Mouse (Mus musculus) cerebellum, adult 2 months (tissue): ENCODE results near the gene Pxt1.

Experiments used
- CTCF ChIP-seq: fragments of 200-500 bp; IDR thresholded peaks from 2 replicates; pipeline ENCODE4 v1.5.1; 2011; ENCODE audit warnings: low read depth, mild to moderate bottlenecking, control low read depth, low read length, moderate library complexity, borderline replicate concordance; ENCODE audit not compliant: insufficient read depth
- POLR2A ChIP-seq: fragments of 200-500 bp; IDR thresholded peaks from 2 replicates; pipeline ENCODE4 v1.6.1; 2011; ENCODE audit warnings: low read length, control low read depth, borderline replicate concordance; ENCODE audit not compliant: insufficient read depth

DNA sequence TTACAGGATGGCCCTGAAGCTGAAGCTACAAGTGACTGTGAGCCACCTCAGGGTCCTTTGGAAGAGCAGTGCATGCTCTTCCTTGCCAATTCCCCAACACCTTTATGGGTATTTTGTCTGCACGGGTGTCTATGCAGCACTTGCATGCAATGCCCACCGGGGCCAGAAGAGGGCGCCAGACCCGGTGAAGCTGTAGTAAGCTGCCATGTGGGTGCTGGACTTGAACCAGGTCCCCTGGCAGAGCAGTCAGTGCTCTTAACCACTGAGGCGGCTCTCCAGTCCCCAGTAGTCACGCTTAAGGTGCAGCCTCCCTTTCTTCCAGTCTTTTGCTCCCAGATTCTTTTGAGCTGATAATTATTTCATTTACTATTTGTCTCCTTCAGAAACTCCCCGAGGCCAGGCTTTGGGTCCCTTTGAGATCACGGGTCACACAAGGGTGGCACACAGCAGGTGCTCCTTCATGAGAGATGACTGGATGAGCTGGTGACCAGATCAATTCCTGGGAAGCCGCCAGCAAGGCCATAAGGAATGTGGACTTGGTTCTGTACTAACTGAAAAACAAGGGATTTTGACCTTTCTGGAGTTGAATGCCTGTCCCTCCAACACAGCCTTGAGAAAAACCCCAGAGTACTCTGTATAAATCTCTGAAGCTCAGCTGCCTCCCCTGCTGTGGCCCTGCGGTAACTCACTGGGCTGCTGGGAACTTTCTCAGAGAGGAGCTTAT is 6.9 kb downstream of the Pxt1 start:
- no peak for TF ChIP-seq POLR2A
- TF ChIP-seq CTCF, result peak; percentile 45; the same call in 1 of the 2 replicates
